Mouse (Mus musculus): ENCODE measurements around the gene Amigo3.

DNA sequence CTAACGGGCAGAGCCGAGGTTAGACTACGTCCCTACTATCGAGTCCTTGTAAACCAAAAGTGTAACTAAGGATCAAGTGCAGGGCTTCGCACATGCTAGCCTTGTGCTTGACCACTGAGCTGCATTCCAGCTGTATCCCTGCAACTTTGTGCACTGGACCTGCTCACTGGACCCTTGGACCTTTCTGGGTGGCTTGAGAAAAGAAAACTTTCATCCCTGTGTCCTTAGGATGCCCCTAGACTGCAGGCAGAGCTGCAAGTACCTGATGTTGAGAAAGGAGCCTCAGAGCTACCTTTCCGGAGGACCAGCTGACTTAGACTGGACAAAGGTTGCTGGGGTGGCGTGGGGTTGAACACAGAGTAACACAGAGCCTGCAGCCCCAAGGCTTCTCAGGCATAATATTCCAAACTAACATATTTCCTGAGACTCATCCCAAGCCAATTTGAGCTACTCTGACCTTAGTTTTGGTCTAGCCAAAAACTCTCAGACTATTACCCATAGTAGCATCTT lies 37.7 kb downstream of the Amigo3 start:
- no peak for TF ChIP-seq GATA1 (IDR thresholded peaks at IDR 0.05; ENCODE audit: borderline replicate concordance, low read length)
- no peak for TF ChIP-seq CTCF (IDR thresholded peaks at IDR 0.05; ENCODE audit: low read depth, low read length)
- TF ChIP-seq POLR2AphosphoS5 (IDR thresholded peaks at IDR 0.05; ENCODE audit: insufficient replicate concordance, low read depth, low read length), result no peak

Measured in G1E (cell line).